Mouse (Mus musculus) gastrocnemius, postnatal 25 days (tissue): ENCODE data around the gene Art1. TPM values are rescaled to one million over a fixed set of nuclear protein-coding genes. Genes with fewer than 3 reads are reported as not detected.
A peak's percentile ranks its signal among the peaks of the same experiment; 100 is the strongest.

Experiments
- DNase-seq: peaks from one replicate; pipeline ENCODE4 v3.0.0; 2022
- total RNA-seq, 2 experiments: library from RNA; stranded (reverse); gene quantifications; 1 replicate in 1 of 2; 2 replicates in 1 of 2; pipeline ENCODE4 v1.2.3; 2021

Gene Art1
- total RNA-seq, 2 experiments from 2014 or later: 383 to 418 TPM

DNA sequence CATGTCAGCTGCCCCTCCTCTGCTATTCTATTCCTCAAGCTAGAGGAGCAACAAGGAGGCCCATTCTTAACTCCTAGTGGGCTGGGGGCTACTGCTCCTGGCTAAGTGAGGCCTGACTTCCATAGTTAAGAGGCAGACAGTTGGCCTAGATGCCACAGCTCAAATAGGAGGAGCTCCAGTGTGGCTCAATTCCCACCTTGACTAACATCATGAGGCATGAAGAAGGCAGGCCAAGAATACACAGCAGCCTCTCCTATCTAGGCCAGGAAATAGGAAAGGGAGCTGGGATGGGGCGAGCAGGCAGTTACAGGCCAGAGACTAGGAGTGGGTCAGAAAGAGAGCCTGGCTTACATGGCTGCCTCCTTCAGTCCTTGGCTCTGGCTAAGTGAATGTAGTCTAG, 6.7 kb downstream of the Art1 start:
- DNase-seq: peak; percentile 46

DNA sequence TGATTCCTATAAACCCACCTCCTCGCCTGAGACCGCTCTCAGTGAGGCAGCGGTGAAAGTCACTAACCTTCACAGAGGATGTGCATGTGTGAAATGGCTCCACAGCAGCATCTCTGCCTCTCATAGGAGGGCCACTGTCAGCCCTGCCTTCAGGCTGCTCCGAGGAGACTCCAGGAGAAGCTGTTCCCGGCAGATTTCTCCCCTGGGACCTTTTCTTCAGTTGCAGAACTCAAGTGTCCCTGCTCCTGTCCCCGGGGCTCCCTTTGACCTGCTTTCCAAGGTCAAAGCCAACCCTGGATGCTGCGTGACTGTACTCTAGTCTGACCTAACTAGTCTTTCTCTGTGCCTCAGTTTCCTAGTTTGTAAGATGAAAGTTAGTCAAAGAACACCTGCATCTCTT, 7.6 kb downstream of the Art1 start, which contains the start of gene Art5:
Gene Art5 (minus strand): TSS at position 319 of the 400 bp plus-strand sequence.
- peak; percentile 28 for DNase-seq

DNA sequence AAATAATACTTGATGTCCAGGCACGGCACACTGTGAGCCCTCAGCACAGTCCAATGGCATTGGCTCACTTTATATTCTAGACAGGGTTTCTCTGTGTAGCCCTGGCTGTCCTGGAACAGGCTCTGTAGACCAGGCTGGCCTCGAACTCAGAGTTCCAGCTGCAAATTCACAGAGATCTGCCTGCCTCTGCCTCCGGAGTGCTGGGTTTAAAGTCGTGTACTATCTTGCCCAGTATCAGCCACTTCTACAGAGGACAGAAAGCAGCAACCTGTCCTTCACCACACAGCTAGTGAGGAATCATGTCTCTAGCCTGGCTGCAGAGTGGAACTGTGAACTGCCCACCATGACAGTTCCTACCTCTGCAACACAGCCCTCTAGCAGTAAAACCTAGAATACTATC, 8.2 kb downstream of the Art1 start:
- DNase-seq: no peak

DNA sequence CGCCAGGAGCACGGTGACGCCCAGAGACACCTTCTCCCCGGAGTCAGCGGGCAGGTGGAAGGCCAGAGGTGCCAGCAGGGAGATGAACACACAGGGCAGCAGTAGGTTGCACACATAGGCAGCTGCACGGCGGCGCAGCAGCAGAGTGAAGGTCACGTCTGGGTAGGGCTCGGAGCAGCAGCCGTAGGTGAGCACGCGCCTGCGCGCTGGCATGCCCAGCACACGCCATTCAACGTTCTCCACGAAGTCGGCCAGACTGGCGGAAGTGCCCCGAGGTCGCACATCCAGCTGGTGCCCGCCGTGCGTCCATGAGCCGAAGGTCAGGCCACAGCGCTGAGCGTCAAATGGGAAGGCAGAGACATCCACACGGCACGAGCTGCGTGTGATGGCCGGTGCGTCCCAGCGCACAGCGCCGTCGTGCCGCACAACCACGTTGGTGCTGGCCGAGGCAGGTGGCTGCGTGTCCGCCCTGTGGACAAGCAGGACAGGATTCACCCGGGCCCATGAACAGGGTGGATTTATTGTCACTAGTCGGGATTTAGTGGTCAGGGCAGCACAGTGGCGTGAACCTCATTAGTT, 11.7 kb downstream of the Art1 start:
- no peak for DNase-seq

DNA sequence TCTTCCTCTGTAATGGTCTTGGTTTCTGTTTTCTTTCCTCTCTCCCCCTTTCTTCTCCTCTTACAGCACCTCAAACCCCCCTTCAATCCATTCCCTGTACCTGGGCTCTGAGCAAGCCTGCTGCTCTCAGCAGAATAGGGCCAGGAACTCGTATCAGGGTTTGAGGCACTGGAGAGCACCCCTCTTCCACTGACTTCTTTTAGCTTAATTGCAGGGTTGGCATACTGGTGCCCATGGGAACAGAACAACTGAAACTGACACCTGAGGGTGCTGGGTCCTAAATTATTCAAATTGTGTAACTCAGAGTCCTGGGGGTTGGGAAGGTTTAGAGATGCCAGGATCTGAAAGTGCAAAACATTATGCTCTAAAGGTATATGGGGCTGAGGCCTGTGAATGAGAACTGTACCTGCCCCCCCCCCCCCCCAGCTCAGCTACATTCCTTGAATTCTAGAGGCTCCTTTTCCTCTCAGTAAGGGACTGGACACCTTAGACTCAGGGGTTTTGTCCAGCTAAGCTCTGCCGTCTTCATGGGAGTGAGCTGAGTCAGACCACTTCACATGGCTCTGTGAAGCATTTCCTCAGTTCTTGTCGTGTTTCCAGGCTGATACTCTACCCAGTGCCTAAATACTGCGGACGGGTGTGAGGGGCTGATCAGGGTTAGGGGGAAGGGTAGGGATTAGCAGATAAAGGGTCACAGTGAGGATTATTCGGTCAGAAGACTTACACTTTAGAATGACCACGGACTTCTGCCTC, 15.2 kb downstream of the Art1 start, which contains the start of gene Chrna10:
Gene Chrna10 (minus strand): TSS at position 250 of the 753 bp plus-strand sequence.
- DNase-seq: no peak

DNA sequence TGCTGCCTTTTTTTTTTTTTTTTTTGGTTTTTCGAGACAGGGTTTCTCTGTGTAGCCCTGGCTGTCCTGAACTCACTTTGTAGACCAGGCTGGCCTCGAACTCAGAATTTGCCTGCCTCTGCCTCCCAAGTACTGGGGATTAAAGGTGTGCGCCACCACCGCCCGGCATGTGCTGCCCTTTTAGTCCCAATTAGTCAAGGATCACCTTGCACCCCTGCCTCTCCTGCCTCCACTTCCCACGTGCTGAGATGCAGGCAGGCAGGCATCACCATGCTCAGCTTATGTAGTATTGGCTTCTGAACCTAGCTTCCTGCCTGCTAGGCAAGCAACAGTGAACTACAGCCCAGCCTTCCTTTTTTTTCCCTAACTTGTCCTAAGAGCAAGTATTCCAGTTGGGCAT, 15.8 kb downstream of the Art1 start:
- no peak for DNase-seq

DNA sequence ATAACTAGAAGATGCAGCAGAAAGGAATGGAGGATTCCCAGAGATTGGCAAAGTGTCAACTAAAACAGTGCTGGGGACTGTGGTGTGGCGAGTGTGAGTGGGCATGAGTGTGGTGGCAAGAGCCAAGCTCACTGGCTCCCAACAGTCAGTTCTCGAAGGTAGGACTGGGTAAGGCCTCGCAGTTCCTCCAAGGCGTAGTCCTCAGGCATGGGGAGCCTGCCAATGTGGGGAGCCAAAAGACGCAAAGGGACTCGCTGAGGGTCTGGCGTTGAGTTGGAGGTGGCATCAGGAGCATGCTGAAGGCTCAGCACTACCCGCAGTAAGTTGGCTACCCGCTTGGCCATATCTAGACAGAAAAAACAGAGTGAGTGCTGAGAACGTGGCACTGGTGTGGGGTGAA, 18.8 kb downstream of the Art1 start:
- no peak for DNase-seq

DNA sequence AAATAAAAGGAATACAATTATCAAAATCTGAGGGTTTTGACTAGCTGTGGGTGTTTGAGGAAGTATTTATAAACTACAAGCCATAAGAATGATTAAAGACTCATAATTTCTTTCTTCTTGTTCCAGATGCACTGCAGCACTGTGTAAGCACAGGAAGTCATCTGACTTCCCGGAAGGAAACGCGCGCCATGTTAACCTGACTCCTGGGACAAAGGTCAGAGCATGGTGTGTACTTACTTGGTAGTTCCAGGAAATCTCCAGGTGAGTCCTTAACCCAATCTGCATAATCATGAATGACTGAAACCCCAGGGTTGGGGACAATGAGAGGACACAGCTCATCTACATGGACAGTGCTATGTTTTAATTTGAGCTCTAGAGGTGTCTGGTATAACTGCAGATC, 30.9 kb downstream of the Art1 start:
- no peak for DNase-seq

DNA sequence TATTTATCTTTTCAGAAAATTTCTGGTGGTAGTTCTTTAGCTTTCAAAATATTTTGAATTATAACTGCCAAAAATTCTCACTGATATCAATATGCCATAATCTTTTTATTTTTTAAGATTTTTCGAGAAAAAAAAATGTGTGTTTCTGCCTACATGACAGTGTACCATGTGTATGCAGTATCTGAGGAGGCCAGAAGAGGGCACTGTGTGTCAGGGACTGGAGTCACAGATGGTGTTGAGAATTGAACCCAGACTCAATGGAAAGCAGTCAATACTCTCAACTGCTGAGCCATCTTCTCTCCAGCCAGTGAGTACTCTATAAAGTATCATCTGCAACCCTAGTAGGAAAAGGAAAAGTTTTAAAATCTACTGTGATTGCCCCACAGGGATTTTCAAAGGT, 35.9 kb downstream of the Art1 start:
- DNase-seq: no peak

DNA sequence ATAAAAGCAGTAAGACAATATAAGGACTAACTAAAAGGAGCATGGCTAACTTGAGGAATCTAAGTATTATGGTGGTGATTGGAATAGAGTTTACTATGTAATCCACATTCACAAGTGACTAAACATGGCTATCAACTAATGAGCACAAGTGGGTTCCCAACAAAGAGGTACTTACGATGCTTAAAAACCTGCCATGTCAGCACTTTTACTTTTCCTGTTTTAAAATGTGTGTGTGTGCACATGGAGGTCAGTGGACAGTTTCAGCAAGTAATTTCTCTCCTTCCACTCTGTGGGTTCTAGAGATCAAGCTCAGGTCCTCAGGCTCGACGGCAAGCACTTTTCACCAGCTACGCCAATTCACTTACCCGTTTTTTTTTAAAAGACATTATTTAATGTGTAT, 36.4 kb downstream of the Art1 start:
- DNase-seq: no peak

DNA sequence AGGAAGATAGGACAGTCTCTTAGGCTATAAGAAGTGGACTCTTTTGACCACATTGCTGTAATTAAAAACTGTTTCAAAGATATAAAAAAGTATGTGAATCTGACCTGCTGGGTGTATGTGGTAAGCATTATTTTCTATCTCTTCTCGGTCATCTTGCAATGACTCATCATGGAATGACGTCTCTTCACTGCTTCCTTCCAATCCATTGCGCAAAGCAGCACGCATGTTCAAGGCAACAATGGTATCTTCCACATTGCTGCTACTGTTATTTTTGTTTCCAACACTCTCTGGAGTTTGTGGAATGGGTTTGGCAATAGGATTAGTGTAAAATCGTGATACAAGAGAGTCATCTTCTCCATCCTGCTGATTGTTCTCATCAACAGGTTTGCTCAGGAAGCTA, 52.1 kb downstream of the Art1 start:
- DNase-seq: no peak

Other genes with a start within 250 kb of the Art1 start
- gene Folr2, start 244.5 kb upstream of the Art1 start, total RNA-seq: 1 to 10 TPM; 2.0 to 5.4 TPM
- 10 to 100 TPM; 14.2 to 17.6 TPM for gene Anapc15, start 238.0 kb upstream of the Art1 start, total RNA-seq
- under 1 TPM; 0.67 to 0.77 TPM for gene Folr1, start 231.0 kb upstream of the Art1 start, total RNA-seq
- gene Lamtor1, start 195.8 kb upstream of the Art1 start, total RNA-seq: 100 to 1,000 TPM in 1 of 2 experiments, 10 to 100 TPM in 1; 94.3 to 103 TPM
- gene Tomt, start 195.4 kb upstream of the Art1 start, total RNA-seq: not detected
- 1 to 10 TPM; 3.0 to 4.2 TPM for gene Lrrc51, start 167.8 kb upstream of the Art1 start, total RNA-seq
- gene Numa1, start 167.6 kb upstream of the Art1 start, total RNA-seq: 10 to 100 TPM; 43.8 to 46.7 TPM
- gene Il18bp, start 83.1 kb upstream of the Art1 start, total RNA-seq: 1 to 10 TPM; 1.9 to 2.7 TPM
- 10 to 100 TPM; 22.4 to 24.2 TPM for gene Rnf121, start 36.3 kb upstream of the Art1 start, total RNA-seq
- gene Xndc1, start 36.2 kb upstream of the Art1 start, total RNA-seq: 1 to 10 TPM; 4.5 to 5.1 TPM
- under 1 TPM in 1 of 2 experiments, not detected in 1; 0.80 TPM for gene Xntrpc, start 36.0 kb upstream of the Art1 start, total RNA-seq
- 1 to 10 TPM in 1 of 2 experiments, under 1 TPM in 1; 0.43 to 1.1 TPM for gene Trpc2, start 18.6 kb upstream of the Art1 start, total RNA-seq
- 10 to 100 TPM; 10.2 to 10.3 TPM for gene Art5, start 7.7 kb downstream of the Art1 start, total RNA-seq
- gene Chrna10, start 15.1 kb downstream of the Art1 start, total RNA-seq: not detected
- 10 to 100 TPM; 19.9 to 22.9 TPM for gene Nup98, start 108.4 kb downstream of the Art1 start, total RNA-seq
- gene Pgap2, start 108.5 kb downstream of the Art1 start, total RNA-seq: 10 to 100 TPM; 19.5 to 24.9 TPM
- gene Rhog, start 154.3 kb downstream of the Art1 start, total RNA-seq: 10 to 100 TPM; 14.6 to 15.5 TPM
- 100 to 1,000 TPM; 169 to 171 TPM for gene Stim1, start 166.1 kb downstream of the Art1 start, total RNA-seq